Mouse (Mus musculus) thymus, postnatal 4 days (tissue): ENCODE data around the gene Lamtor3.
"Not testable (repeated sequence)": the region's sequence is repeated elsewhere in the genome, so short reads cannot be mapped to it uniquely, and the experiment has no call there.

Experiments used
- DNase-seq: peaks from one replicate; pipeline ENCODE4 v3.0.0; 2021

Lamtor3 gene

DNA sequence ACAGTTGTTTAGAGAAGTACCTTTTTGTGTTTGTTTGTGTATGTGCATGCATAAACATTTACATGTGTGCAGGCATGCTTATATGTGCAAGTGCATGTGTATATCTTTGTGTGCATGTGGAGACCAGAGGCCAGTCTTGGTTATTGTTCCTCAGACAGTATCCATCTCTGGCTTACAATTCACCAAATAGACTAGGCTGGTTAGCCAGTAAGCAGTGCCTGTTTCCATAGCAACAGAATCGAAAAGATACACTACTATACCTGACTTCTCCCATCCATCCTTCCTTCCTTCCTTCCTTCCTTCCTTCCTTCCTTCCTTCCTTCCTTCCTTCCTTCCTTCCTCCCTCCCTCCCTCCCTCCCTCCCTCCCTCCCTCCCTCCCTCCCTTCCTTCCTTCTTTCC, 45.7 kb downstream of the Lamtor3 start:
- not testable (repeated sequence) for DNase-seq

DNA sequence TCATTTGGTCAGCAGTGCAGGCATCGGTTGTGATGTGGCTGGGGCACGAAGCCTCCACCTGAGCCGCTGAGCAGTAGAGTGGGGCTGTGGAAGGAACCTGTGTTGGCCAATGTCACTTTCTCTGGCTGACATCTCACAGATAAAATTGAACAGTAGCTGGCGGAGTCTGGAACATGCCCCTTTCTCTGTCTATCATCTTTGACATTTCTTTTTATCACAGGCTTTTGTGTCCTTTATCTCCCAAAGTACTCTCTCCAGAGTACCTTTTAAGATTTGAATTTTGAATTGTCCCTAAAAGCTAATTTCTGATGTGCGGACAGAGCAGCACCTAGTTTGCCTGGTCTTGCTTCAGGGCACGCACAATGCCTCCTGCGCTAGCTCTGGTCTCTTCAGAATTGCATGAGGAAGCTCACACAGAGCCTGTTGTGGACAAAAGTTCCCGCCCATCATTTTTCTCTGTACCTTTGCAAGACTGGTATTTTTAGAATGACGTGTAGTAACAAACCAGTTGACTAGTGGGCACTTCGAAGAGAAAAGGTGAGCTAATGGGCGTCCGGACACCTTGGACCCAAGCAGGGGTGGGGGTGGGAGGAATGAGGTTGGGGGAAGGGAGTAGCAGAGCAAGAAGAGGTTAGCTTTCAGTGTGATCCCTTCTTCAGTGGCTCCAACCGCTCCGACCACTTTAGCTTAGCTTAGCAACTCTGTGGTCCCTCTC, 50.0 kb downstream of the Lamtor3 start:
- no peak for DNase-seq

DNA sequence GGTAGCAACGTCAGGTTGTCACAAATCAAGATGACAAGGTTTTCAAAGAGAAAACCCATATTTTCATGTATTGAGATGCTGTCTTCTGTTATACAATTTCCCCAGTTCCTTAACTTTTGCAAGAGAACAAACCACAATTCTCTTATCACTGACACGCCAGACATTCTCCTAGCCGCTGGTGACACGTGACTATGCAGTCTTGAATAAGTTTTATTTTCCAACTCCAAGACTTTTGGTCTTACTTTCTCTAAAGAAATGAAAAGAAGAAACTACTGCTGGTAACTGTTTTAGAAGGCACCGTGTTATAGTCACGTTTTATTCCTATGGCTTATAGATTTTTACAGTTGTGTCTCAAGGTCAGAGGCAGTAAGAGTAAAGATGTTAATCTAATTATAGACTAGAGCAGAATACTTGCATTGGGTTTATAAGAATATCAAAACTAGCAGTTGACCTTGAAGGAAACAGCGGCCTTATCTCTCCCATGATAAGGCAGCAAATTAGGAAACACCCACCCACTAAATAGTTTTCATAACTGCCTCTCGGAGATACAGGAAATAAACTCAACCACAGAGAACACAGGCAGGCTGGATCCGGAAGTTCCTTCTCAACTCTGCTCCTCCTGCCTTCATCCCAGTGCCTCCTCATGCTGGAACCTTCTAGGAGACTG, 50.6 kb downstream of the Lamtor3 start:
- DNase-seq = no peak

DNA sequence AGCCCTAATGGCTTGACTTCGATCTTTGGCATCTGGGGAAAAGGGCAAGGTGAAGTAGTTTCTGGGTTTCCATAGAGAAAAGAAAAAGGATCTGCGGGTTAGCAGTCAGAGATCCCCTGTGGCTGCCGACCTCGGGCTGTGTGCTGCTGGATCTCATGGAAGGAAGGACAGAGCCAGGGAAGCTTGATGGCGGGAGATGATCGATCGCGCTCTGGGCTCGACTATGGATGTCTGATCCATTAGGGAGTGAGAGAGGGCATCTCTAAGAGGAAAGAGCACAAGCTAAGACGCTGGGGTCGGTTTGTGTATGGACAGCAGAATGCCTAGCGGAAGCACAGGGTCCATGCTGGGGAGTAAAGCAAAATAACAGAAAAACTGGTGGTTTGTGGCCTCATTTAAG, 51.6 kb downstream of the Lamtor3 start:
- no peak for DNase-seq

DNA sequence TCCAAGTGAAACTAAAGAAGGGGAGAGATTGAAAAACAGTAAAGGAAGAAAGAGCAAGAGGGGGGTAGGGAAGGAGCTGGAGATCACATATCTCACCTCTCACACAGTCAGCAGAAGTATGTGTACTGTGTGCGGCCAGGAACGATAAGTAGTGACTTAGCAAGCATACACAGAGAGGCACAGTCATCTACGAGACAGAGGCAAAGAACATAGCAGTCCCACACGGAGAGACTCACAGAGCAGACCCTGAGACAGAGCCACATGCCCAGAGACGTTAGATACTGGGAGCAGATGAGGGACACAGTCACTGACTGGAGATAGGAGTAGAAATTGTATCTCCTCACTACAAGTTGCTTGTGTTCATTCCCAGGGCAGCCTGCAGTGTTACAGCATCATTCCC, 53.9 kb downstream of the Lamtor3 start:
- DNase-seq = no peak

DNA sequence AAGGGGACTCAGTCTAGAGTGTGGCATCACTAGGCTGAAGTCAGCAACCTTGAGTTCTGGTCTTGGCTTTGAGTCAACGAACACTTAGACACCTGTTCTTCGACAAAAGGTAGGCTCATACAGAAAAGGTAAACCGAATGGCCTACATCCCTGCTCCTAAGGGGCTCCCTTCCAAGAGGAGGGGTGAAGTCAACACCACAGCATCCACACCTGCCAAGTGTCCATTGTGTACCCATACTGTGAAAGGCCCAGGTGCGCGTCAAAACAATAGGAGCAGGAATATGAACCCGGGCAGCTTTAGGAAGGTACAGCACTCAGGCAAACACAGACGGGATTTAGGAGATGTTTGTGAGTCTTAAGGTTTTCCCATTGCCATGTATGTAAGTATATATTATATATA, 54.7 kb downstream of the Lamtor3 start:
- no peak for DNase-seq

DNA sequence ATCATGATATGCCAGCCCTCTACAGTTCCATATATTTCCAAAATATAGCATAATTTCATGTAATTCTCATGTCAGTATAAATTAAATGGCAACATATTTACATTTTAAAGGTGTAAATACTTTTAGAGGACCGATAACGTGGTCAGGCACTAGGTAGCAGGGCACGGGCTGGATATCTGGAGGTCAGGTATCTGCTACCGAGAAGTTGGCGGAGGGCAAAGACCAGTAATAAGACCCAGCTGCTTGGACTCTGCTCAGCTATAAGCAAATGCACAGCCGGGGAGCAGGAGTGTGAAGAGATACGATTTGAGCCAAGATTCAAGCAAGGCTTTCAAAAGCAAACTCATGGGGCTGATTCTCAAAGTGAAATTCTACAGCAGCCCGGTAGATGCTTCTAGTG, 56.0 kb downstream of the Lamtor3 start:
- no peak for DNase-seq

DNA sequence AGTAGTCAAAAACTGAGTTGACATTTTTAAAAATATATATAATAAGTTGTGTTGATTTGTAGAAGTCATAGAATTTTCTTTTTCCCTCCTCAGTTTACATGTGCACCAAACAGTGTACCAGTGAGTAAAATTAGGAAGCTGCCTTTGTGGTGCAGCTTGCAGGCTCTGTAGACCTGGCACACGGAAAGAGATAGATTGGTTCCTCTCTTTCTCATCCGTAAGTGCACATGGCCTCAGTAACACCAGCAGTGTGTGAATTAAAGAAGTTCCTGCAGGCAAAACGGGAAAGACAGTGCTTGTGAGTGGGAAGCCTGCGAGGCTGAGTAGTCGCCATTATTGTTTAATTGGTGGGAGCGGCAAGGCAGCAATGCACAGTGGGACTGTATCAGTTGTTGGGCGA, 57.1 kb downstream of the Lamtor3 start:
- DNase-seq = no peak

DNA sequence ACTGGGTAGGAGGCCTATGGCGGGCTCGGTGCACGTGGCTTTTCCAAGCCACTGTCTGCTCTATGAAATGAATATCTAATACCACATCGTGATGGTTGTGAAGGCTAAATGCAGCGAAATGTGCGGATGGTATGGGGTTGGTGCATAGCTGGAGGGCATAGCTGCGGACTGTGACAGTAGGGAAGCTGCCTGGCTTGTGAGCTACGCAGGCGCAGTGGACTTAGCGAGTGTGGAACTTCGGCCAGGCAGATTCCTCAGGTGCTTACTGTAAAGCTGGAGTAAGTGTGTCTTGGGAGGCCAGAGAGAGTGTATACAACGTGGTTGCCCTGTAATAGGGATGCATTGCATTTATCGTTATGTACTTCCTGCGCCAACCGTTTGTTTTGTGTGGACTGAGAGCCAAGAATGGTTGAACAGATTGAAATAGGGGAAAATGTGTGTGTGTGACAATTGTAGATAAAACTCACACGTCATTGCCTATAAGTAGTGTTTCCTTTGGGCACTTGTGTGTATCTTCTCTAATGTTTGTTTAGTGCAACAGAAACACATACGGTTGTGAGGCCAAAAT, 57.6 kb downstream of the Lamtor3 start:
- no peak for DNase-seq

DNA sequence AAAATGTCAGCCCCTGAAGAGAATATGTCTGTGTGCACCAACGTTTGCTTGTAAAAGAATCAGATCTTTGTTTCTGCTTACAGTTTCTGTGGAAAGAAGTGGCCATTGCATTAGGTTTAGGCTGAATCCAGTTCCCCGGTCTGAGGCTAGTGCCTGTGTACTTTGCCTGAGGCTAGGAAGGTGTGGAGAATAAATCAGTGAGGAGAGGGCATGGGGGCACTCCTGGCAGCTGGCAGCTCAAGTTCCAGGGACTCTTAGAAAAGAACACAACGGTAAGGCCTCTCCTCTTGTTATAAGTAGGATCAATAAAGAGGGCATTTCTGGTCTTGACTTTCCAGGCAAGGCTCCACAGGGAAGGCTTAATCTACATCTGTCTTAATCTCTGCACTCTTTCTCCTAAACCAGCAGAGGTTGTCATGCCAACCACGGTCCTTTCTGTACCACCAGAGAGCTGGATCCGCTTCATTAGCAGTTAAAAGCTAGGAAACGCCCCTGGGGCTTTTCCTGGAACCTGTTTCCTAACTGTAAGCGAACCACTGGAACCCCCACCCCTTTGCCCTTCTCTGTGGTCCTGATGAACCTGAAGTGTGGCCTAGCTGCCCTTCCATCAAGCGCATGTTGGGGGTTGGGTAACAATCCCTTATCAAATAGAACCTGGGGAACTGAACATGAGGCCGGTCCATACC, 58.8 kb downstream of the Lamtor3 start:
- DNase-seq = no peak

DNA sequence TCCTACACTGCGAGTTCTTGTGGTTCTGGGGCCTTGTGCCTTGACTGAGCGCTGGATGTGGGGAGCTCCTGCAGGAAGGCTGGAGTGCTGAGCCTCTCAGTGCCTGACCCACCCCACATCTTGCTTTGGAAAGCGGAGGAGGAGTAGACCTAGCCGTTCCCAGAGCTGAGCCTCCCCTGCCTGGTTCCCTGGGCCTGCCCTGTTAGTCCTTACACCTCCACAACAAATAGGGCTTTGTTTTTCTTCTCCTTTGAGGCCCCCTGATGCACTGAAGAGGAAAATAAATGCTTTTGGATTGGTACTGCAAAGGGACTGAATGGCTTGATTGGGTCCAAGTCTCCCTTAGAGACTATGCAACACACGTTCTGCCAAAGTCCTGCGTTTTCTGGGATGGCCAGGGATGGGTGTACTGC, 59.3 kb downstream of the Lamtor3 start:
- no peak for DNase-seq

DNA sequence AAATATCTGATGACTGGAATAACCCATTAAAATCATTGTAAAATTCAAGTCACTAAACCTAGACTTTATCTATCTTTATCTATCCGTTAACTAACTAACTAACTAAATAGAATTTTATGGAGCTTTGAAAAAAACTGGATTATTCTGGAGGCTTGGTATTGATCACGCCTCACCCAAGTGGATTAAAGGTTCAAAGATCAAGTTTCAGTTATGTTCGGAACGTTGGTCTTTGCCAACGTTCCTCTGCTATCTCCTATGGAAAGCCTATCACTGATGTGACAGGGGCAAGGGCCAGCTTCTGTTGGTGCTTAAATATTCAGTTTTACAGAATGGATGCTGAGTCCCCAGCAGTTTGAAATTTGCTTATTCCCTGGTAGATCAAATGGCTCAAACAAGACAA, 59.9 kb downstream of the Lamtor3 start:
- DNase-seq = no peak
